Comparison of ENCODE assay signal across 9 mouse cellular contexts in the genomic region with DNA sequence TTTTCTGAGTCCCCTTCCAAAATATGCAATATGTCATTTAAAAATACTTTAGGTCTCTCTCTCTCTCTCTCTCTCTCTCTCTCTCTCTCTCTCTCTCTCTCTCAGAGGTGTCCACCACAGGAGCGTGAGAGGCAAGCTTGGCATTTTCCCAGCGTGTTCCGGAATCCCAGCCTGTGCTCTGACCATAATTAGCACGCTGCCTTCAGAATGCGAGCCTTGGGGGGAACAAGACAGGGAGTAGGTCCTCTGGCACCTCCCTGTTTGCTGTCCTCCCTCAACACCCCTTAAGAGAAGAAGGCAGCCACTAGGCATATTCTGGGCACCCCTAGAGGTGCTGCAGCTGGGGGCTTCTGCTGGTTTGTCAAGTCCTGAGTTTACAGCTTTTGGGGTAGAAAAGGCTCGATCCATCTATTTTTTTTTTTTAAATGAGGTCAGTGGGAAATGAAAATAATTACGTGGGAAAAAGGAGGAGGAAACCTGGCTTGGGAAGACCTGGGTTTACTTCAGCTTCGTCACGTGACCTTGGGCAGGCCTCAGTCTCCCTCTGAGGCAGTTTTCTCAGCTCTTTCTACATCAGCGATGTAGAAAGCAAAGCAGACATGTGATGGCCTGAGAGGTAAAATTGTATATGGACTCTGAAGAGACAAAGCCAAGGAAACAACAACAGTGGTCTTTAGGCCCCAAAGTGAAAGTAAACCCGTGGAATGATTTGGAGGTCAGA.
A peak's percentile ranks its signal among the peaks of the same experiment; 100 is the strongest.
DNase-seq lines count a peak whose midpoint lies in the region; ATAC-seq and TF ChIP-seq lines count a peak whose summit lies in the region.
"Had no signal": no experiment of that assay in that cellular context is flagged by ENCODE, and none has a peak within 500 bp of the region (broad histone marks: within the 10 kb centered on the region; RNA-seq: fewer than 3 reads in every experiment).

No protein-coding gene starts in this region.

- peak overlapping the region; percentile 62 for H3K4me2 ChIP-seq in heart, embryonic 13.5 days
- H3K4me2 ChIP-seq in heart, postnatal 0 days (ENCODE audit: low read depth, low read length): peak overlapping the region; percentile 44

- peak overlapping the region; percentile 60; the same call in 1 of the 2 replicates for H3K9ac ChIP-seq in heart, embryonic 13.5 days
- H3K9ac ChIP-seq in heart, postnatal 0 days (replicated peaks; ENCODE audit: low read depth, low read length): no peak overlapping the region
- H3K9ac ChIP-seq: liver, postnatal 0 days had no signal

- H3K27ac ChIP-seq in heart, embryonic 13.5 days (replicated peaks): peak overlapping the region; percentile 34; the same call in 1 of the 2 replicates
- H3K27ac ChIP-seq in heart, postnatal 0 days (ENCODE audit: low read depth): no peak overlapping the region
- peak overlapping the region; percentile 40 for H3K27ac ChIP-seq in olfactory bulb, adult 2 months (ENCODE audit: insufficient read depth, low read depth, low read length)
- no peak overlapping the region for H3K27ac ChIP-seq in thymus, adult 2 months (ENCODE audit: control insufficient read depth, insufficient read depth, low read length)

- no peaks in the 10 kb centered on the region for H3K9me3 ChIP-seq in heart, embryonic 13.5 days
- no peaks in the 10 kb centered on the region for H3K9me3 ChIP-seq in heart, postnatal 0 days (replicated peaks; ENCODE audit: control insufficient read depth, low read length)

- no peak for DNase-seq in heart, adult 9 months (ENCODE audit: low spot score in 2 of 2)
- peak; percentile 77 for DNase-seq in retina, postnatal 1 day
- DNase-seq in retina, embryonic 14.5 days (ENCODE audit: low spot score): no peak
- peak; percentile 72 for DNase-seq in heart, postnatal 0 days (ENCODE audit: low spot score)
- no peak for DNase-seq in urinary bladder, postnatal 25 days (ENCODE audit: low spot score)
- no peak for DNase-seq in thymus, adult 2 months
- DNase-seq: liver, postnatal 0 days had no signal

- TF ChIP-seq EP300 in heart, postnatal 0 days (IDR thresholded peaks at IDR 0.05; ENCODE audit: low read depth): no peak

- H3K4me3 ChIP-seq in heart, embryonic 13.5 days: peak overlapping the region; percentile 27
- no peak overlapping the region for H3K4me3 ChIP-seq in heart, postnatal 0 days (ENCODE audit: low read depth, low read length)
- H3K4me3 ChIP-seq in olfactory bulb, adult 2 months (ENCODE audit: insufficient read depth, low read depth, low read length): no peak overlapping the region
- no peak overlapping the region for H3K4me3 ChIP-seq in thymus, adult 2 months (ENCODE audit: control insufficient read depth, insufficient read depth, low read length)

- no peak for ATAC-seq in heart, embryonic 13.5 days (ENCODE audit: extremely low read depth, insufficient number of reproducible peaks, low FRiP score, low TSS enrichment)
- ATAC-seq in heart, postnatal 0 days (ENCODE audit: insufficient read depth, low read depth): peak; percentile 86
- ATAC-seq: liver, postnatal 0 days had no signal

- TF ChIP-seq POLR2A in olfactory bulb, adult 2 months (IDR thresholded peaks at IDR 0.05; ENCODE audit: insufficient read depth, low read depth, low read length): no peak
- TF ChIP-seq POLR2A in thymus, adult 2 months (IDR thresholded peaks at IDR 0.05; ENCODE audit: control insufficient read depth, extremely low read depth, insufficient read depth, low read length, poor library complexity): no peak

- WGBS in heart, embryonic 13.5 days: 41% methylated on average over 11 of the region's 11 CpGs
- 42% methylated on average over 11 of the region's 11 CpGs for WGBS in heart, postnatal 0 days
- WGBS in olfactory bulb, adult 2 months: 46% methylated on average over 11 of the region's 11 CpGs
- 91% methylated on average over 11 of the region's 11 CpGs for WGBS in thymus, adult 2 months

- no peaks in the 10 kb centered on the region for H3K27me3 ChIP-seq in heart, embryonic 13.5 days (replicated peaks)
- H3K27me3 ChIP-seq in heart, postnatal 0 days (ENCODE audit: control insufficient read depth, insufficient read depth, low read length): no peaks in the 10 kb centered on the region
- no peaks in the 10 kb centered on the region for H3K27me3 ChIP-seq in thymus, adult 2 months (ENCODE audit: control insufficient read depth, insufficient read depth, low read length)

- no peaks in the 10 kb centered on the region for H3K36me3 ChIP-seq in heart, embryonic 13.5 days
- no peaks in the 10 kb centered on the region for H3K36me3 ChIP-seq in heart, postnatal 0 days (replicated peaks; ENCODE audit: control insufficient read depth, insufficient read depth, low read length)
- no peaks in the 10 kb centered on the region for H3K36me3 ChIP-seq in thymus, adult 2 months (ENCODE audit: control insufficient read depth, insufficient read depth, low read length)

- H3K4me1 ChIP-seq in heart, embryonic 13.5 days: peaks cover 19% of the 10 kb centered on the region
- peaks cover 6% of the 10 kb centered on the region; the same call in 1 of the 2 replicates for H3K4me1 ChIP-seq in heart, postnatal 0 days (ENCODE audit: control insufficient read depth, insufficient read depth)
- H3K4me1 ChIP-seq in olfactory bulb, adult 2 months (ENCODE audit: control insufficient read depth, insufficient read depth, low read length): peaks cover 16% of the 10 kb centered on the region
- no peaks in the 10 kb centered on the region for H3K4me1 ChIP-seq in thymus, adult 2 months (replicated peaks; ENCODE audit: control insufficient read depth, insufficient read depth, low read length)

- TF ChIP-seq CTCF in heart, postnatal 0 days (IDR thresholded peaks at IDR 0.05; ENCODE audit: low read depth): no peak
- TF ChIP-seq CTCF in olfactory bulb, adult 2 months (IDR thresholded peaks at IDR 0.05; ENCODE audit: insufficient read depth, low read depth, low read length): no peak
- no peak for TF ChIP-seq CTCF in thymus, adult 2 months (IDR thresholded peaks at IDR 0.05; ENCODE audit: borderline replicate concordance, control insufficient read depth, extremely low read depth, insufficient read depth, low read length, poor library complexity)

Comparison
In these comparisons a context has a peak if more than half of its experiments do, and no peak if none do; other contexts are left out.
1. H3K27ac ChIP-seq: peak in heart, embryonic 13.5 days (single experiment) and olfactory bulb, adult 2 months (single experiment); none in heart, postnatal 0 days (single experiment) and thymus, adult 2 months (single experiment).
2. DNase-seq: peak in retina, postnatal 1 day (single experiment) and heart, postnatal 0 days (single experiment); none in heart, adult 9 months (0 of 2), retina, embryonic 14.5 days (single experiment), urinary bladder, postnatal 25 days (single experiment) and thymus, adult 2 months (single experiment).